In the genomic region with DNA sequence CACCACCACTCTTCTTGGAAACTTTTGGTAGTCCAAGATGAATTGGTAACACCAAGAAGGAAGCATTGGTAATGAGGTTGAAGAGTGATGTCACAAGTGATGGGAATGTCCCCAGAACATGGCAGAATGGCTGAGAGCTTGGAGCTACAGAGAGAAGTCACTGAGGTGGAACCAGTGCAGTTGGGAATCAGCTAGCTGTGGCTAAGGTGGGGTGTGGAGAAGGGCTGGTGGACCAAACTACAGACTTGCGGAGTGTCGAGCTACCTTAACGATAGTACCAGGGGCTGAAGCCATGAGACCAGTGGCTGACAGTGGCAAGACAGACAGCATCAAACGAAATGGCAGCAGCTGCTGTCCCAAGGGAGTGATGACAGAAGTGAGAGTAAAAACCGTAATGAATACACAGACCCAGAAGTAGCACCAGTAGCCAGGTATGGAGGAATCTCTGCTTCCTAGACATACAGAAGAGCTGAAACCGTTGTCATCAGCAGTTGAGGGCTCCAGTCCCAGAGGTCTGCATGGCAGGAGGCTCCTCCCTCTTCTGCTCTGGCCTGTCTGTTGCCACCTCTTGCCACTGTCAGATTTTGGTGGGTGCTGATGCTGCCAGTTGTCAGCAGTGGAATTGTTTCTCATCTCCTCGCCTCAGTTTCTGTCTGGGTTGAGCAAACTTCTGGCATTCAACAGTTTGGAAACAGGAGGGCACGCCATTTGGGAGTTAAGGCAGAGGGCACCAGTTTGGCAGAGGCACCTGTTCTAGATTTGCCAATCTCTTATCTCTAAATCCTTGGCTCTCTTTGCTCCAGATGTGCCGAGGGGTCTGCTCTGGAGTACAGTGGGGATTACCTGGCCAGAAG, we compare ENCODE assay signal across 28 mouse cellular contexts. TPM values are rescaled to one million over a fixed set of nuclear protein-coding genes. Genes with fewer than 3 reads are reported as not detected.
"Had no signal": no experiment of that assay in that cellular context is flagged by ENCODE, and none has a peak within 500 bp of the region (broad histone marks: within the 10 kb centered on the region; RNA-seq: fewer than 3 reads in every experiment).

No protein-coding gene starts in this region.

- H3K4me3 ChIP-seq: left cerebral cortex, adult 2 months; liver, embryonic 13.5 days; midbrain, embryonic 12.5 days; midbrain, embryonic 15.5 days; neural tube, embryonic 13.5 days had no signal

- H3K4me1 ChIP-seq: liver, embryonic 13.5 days; midbrain, embryonic 12.5 days; midbrain, embryonic 15.5 days; neural tube, embryonic 13.5 days had no signal

- H3K4me2 ChIP-seq: liver, embryonic 13.5 days; lung, embryonic 14.5 days; midbrain, embryonic 12.5 days; midbrain, embryonic 15.5 days; neural tube, embryonic 13.5 days had no signal

- H3K27ac ChIP-seq: kidney, postnatal 0 days; left cerebral cortex, adult 2 months; liver, embryonic 13.5 days; macrophage; midbrain, embryonic 12.5 days; midbrain, embryonic 15.5 days; neural tube, embryonic 13.5 days had no signal

- DNase-seq: kidney, adult 2 months; kidney, postnatal 25 days; layer of hippocampus, postnatal 36 days; liver, embryonic 13.5 days; lung, embryonic 14.5 days; right cerebral cortex, adult 18-20 months; right cerebral cortex, postnatal 14 days; right cerebral cortex, postnatal 4 days; spleen, adult 18-20 months; thymus, adult 18-20 months; thymus, postnatal 4 days had no signal

- H3K27me3 ChIP-seq: liver, embryonic 13.5 days; midbrain, embryonic 12.5 days; midbrain, embryonic 15.5 days; neural tube, embryonic 13.5 days had no signal

- H3K9me3 ChIP-seq: liver, embryonic 13.5 days; midbrain, embryonic 12.5 days; midbrain, embryonic 15.5 days; neural tube, embryonic 13.5 days had no signal

- H3K36me3 ChIP-seq: liver, embryonic 13.5 days; midbrain, embryonic 12.5 days; midbrain, embryonic 15.5 days; neural tube, embryonic 13.5 days had no signal

- H3K9ac ChIP-seq: liver, embryonic 13.5 days; lung, embryonic 14.5 days; midbrain, embryonic 12.5 days; midbrain, embryonic 15.5 days; neural tube, embryonic 13.5 days had no signal

RNA-seq across cellular contexts. Expression of gene Erich4, which starts 30.1 kb away (rescaled TPM):
- total RNA-seq: layer of hippocampus, adult 8-10 months; layer of hippocampus, postnatal 10 days; left cerebral cortex, adult 2 months; left cerebral cortex, postnatal 36 days; liver, adult 2 months; megakaryocyte, adult 5-6 weeks had no signal
- polyA plus RNA-seq: limb, embryonic 11.5 days; limb, embryonic 14.5 days; liver, adult 2 months; lung, embryonic 14.5 days; lung, postnatal 0 days; macrophage; midbrain, embryonic 12.5 days; midbrain, embryonic 15.5 days; neural tube, embryonic 13.5 days; testis, adult 2 months had no signal

RNA-seq across cellular contexts. Expression of gene Ceacam2, which starts 45.9 kb away (rescaled TPM):
- total RNA-seq: liver, adult 2 months had no signal
- polyA plus RNA-seq: limb, embryonic 11.5 days; limb, embryonic 14.5 days; liver, embryonic 16.5 days; lung, embryonic 14.5 days; lung, postnatal 0 days; midbrain, embryonic 12.5 days; stomach, embryonic 16.5 days had no signal
